Mouse (Mus musculus) common myeloid progenitor, adult 5-6 weeks (primary cell): Measurements from ENCODE around the gene 1700069L16Rik. TPM values are rescaled to one million over a fixed set of nuclear protein-coding genes. Genes with fewer than 3 reads are reported as not detected.

Source experiments
- ATAC-seq: replicated peaks from 2 replicates; pipeline ENCODE4 v1.8.0; 2016; ENCODE audit warnings: low read depth, mild to moderate bottlenecking, moderate TSS enrichment, inconsistent platforms; ENCODE audit not compliant: poor library complexity, severe bottlenecking
- total RNA-seq: library from RNA; stranded (forward); fragments of 200-1000, 187-1606 nt; gene quantifications from 2 replicates; pipeline ENCODE4 v1.2.3, GENCODE M21; 2017

1700069L16Rik gene
- total RNA-seq, 1 experiment from 2014 or later, result not detected

DNA sequence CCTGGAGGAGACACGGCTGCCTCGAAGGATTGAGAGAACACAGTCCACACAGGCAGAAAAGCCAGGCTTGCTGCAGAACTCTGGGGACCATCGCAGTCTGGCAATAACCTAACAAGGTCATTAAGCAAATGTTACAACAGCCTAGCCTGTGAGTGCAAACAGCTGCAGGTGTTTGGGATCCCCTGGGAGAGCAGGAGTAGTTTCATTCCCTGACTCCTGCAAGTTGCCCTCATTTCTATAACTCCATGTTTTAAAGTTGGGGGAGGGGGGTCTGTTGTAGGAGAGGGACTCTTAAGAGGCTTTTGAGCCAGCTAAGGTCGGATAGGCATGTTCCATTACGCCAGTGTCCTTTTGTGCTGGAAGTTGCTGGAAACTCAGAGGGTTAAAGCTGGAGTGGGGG, 30.2 kb downstream of the 1700069L16Rik start:
- no peak for ATAC-seq

DNA sequence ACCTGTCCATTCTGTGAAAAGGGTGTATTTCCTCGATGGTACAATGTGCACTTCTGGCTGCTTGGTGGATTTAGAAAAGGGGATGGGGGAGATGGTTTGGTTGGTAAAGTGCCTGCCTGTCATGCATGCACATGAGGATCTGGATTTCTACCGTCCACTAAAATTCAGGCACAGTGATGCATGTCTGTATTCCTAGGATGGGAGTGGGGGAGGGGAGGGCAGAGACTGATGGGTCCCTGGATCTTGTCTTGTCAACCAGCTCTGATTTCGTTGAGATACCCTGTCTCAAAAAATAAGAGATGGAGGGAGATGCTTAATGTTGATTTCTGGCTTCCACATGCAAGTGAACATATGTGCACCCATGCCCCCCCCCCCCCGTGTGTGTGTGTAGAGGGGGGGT, 30.6 kb downstream of the 1700069L16Rik start:
- ATAC-seq, result no peak

DNA sequence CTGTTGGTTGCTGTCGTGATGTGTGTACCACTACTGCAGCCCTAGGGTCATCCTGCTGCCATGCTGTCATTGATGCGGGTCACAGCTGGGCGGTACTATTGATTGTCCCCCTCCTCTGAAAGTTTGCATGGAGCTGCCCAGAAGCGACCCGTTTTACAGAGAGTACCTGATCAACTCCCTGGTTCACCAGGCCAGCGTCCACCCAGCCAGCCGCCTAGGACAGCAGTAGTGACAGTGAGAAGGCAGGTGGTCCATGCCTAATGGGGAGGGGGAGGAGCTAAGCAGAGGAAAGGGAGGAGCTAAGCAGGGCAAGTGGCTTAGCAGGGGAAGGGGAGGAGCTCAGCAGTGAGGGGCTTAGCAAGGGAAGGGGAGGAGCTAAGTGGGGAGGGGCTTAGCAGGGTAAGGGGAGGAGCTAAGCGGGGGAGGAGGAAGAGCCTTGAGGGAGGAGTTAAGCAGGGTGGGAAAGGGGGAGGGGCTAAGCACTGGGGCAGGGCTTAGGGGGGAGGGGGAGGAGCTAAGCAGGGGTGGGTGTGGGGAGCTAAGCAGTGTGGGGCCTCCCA, 31.3 kb downstream of the 1700069L16Rik start:
- ATAC-seq, result no peak

DNA sequence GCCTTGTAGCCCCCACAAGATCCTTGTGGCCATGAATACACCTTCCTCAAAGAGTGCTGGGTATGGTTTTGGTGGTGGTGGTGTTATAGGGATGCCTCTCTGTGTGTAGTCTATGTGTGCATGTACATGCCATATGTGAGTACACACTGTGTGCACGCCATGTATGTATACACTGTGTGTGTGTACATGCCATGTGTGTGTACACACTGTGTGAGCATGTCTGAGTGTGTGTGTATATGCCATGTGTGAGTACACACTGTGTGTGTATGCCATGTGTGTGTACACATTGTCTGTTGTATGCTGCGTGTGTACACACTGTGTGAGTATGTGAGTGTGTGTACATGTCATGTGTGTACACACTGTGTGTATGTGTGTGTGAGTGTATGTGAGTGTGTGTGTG, 33.7 kb downstream of the 1700069L16Rik start:
- no peak for ATAC-seq

DNA sequence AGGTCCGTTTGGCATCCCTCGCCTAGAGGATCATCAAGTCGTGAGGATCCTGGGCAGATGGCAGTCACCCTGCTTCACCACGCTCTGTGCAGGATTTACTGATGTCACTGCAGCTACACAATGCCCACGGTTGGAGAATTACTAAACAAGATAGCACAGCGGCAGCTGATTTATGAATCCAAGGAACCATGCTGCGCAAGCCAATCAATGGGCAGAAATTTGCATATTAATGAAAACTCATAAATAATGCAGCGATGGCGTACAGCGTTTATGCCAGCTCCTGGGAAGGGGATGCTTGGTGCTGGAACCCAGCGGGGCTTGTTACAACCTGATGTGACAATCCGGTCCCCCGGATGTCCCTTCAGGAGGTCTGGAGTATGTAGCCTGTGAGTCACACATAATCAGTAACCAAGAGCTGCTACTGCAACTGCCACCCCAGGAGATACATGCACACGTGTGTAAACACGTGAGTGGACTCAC, 34.5 kb downstream of the 1700069L16Rik start:
- no peak for ATAC-seq

DNA sequence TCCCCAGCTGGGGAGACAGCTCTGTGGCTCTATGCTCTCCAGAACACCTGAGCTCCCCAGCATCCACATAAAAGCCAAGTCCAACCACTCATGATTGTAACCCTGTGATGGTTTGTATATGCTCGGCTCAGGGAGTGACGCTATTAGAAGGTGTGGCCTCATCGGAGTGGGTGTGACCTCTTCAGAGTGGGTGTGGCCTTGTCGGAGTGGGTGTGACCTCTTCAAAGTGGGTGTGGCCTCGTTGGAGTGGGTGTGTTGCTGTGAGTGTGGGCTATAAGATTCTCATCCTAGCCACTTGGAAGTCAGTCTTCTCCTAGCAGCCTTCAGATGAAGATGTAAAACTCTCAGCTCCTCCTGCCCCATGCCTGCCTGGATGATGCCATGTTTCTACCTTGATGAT, 37.1 kb downstream of the 1700069L16Rik start:
- ATAC-seq, result no peak

DNA sequence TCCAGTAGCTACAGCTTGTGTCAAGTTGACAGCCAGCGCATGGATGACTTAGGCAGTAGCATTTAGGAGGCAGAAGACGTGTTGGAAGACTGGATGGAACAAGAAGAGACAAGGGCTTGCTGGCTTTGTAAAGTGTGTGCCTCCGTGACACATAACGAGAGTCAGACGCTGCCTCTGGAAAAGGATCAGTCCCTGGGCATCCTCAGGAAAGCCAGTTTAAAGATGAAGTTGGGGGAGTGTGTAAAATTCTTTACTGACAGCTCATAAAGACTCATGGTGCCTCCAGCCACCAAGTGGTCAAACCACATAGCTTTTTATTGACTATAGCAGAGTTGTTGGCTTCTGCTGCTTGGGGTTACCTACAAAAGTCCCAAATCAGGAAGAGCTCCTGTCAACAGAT, 39.1 kb downstream of the 1700069L16Rik start:
- ATAC-seq, result no peak

DNA sequence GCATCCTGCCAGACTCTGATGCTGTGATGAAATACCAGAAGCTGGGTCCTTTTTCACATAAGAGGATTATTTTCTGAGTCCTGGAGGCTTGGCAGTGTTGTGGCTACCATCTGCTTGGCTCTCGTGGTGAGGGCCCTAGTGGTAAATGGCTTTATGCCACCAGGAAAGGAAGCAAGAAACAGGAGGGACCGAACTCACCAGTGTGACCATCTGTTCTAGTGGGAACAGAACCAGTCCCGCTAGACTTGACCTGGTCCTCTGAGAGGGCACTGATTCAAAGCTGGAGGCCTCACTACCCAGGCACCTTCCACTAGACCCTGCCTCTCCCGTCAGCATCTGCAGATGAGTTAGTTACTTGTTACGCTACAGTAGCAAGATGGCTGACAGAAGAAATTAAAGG, 41.3 kb downstream of the 1700069L16Rik start:
- ATAC-seq, result no peak

DNA sequence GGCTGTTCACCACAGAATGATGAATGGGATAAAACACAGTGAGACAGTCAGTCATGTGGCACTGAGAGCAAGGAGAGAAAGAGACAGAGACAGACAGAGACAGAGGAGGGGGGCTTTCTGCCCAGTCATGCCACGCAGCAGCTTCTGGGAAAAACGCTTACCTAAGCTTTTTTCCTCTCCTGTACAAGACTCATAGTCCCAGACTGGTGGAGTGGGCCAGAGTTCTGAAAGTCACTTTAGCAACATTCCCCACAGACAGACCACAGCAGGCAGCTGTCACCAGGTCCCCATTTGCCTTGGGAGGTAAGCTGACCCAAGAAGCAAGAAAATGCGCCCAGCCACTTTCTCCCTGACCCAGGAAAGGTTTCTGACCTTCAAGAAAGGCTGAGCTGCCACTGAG, 42.1 kb downstream of the 1700069L16Rik start:
- no peak for ATAC-seq

DNA sequence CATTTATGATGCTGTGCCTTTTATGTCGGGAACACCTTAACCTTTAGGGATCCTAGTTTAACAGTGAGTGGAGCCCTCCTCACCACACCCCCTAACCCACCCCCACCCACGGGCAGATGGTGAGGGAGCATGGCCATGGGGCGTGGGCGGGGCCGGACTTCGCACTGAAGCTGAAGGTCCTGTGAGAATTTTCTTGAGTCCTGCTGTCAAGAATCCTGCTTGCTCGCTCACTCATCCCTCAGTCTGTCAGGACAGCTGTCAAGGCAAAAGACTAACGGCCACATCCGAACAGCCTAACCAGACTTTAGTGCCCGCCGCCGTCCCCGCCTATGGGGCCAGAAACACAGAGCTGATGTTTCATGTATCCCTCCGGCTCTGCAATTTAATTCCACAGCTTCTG, 43.4 kb downstream of the 1700069L16Rik start:
- ATAC-seq, result no peak

DNA sequence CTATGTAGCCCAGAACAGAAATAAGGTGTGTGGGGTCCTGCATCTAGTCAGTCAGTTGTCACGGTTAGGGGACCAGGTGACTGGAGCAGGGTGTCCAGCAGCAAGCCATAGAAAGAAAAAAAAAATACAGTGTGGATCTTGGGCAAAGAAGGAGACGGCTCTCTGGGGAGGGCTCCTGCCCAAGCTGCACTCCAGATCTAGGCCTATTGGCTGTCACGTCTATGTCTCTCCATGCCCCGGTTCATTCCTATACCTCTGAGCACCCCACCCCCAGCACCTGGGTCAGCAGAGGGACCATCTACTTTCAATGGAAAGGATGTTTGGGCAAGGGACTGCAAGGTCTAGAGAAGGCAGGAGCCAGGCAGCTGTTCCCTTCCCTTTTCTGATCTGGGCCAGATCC, 45.1 kb downstream of the 1700069L16Rik start:
- no peak for ATAC-seq

DNA sequence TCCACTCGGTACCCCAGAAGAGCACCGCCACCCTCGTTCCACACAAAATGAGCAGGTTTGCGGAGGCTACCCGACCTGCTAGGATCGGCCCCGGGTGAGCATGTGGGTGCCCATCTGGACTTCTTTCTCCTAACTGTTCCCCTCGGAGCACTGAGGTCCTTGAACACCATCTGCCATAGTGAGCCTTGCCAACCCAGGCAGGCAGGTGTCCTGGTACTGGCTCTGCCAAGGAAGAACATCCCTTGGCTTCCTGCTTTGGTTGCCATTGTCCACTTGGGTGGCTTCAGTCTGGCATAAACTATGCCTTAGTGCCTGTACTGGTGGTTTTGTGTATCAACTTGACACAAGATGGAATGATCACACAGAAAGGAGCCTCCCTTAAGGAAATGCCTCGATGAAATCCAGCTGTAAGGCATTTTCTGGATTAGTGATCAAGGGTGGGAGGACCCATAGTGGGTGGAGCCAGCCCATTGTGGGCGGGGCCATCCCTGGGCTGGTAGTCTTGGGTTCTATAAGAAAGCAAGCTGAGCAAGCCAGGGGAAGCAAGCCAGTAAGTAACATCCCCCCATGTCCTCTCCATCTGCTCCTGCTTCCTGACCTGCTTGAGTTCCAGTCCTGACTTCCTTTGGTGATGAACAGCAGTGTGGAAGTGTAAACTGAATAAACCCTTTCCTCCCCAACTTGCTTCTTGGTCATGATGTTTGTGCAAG, 45.7 kb downstream of the 1700069L16Rik start:
- no peak for ATAC-seq

DNA sequence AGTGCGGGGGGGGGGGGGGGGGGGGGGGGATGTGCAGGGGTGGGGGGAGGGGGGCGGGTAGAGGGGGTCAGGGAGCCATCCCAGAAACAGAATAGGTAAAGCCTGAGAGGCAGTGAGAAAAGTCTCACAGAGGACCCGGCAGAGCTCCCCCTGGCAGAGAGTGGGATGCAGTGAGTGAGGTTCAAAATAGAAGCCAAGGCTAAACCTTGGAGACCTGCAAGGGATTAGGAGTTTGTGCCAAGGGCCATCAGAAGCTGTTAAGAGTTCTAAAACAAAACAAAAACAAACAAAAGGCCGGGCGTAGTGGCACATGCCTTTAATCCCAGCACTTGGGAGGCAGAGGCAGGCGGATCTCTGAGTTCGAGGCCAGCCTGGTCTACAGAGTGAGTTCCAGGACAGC, 47.0 kb downstream of the 1700069L16Rik start:
- no peak for ATAC-seq

DNA sequence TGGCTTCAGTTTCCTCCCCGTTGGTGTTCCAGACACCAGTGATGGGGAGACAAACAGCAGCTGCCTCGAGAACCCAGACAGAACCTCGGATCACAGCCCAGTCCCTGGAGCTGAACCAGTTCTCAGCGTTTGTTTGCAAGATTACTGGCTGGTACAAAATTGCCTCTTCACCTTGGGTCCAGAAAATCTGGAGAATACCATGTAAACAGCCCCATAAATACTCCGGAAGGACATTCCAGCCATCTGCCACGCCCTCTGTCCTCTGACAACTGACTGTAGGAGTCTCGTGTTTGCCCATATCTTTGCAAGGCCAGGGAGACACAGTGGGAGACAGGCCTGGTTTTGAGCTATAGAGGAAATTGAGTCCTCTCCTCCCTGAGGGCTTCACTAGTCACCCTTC, 49.7 kb downstream of the 1700069L16Rik start:
- ATAC-seq, result no peak

DNA sequence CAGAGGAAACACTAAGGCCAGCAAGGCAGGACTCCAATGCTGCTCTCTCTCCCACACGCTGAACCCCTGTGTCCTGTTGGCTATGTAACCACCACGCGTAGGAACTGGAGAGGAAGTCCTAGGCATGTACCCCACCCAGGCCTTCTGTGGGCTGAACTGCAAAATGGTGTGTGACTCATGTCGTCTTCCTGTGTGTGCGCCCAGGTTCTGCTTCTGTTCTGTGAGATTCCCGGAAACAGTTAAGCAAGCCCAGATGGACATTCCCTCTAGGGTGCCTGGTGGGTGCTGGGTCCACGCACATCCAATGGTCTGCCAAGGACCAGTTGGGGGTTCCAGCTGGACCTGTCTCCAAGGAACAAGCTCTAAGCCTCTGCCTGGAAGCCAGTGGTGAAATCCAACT, 52.1 kb downstream of the 1700069L16Rik start:
- peak; percentile 84 for ATAC-seq

DNA sequence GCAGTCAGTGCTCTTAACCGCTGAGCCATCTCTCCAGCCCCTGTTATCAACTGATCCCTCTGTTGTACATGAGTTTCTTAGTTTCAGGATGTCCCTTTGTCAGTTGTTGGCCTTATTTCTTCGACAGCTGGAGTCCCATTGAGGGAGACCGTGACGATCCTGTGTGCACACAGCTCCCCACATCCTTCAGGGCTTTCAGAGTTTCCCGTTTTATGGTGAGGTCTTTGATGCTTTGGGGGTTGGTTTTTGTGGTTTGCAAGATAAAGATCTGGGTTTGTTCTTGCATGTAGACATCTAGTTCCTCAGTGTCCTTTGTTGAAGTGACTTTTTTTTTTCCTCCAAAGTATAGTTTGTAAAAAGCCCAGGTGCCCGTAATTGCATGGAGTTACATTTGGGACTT, 54.0 kb downstream of the 1700069L16Rik start:
- ATAC-seq, result peak; percentile 88

DNA sequence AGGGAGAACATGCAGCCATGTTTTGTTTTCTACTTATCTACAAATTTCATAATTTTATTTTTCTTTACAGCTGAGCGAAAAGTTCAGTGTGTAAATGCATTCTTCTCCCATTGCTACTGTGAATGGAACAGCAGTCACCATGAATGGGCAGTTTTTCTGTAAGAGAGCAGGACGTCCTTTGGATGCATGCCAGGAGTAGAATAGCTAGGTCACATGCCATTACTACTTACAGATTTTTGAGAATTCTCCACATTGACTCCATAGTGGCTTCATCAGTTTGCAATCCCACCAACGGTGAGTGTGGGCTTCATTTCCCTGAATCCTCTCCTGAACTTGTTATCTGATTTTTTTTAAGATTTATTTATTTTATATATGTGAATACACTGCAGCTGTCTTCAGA, 54.5 kb downstream of the 1700069L16Rik start:
- peak; percentile 17; the same call in 1 of the 2 replicates for ATAC-seq

DNA sequence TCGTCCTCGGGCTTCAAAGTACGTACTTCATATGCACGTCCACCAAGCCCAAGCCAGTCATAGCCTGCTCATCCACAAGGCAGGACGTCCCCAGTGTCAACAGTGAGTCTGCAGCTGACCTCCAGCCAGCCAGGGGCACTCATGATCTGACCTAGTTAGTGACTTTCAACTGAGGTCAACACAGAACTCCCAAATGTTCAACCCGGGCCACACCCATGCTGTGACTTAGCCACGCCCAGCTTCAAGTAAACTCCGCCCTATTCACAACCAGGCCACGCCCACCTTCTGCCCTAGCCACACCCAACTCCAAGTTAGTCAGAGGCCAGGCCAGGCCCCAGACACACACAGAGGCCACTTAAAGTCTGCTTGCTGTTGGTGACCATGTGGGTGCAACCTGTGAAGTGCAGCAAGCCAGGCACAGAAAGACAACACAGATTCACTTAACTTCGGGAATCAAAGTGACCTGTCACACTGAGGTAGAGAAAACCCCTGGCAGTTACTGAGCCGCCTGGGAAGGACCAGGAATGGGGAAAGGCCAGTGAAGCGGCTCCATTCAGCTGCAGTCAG, 59.9 kb downstream of the 1700069L16Rik start:
- 0 out of 2 replicates have a peak, but pooled peaks have one; percentile 29 for ATAC-seq

DNA sequence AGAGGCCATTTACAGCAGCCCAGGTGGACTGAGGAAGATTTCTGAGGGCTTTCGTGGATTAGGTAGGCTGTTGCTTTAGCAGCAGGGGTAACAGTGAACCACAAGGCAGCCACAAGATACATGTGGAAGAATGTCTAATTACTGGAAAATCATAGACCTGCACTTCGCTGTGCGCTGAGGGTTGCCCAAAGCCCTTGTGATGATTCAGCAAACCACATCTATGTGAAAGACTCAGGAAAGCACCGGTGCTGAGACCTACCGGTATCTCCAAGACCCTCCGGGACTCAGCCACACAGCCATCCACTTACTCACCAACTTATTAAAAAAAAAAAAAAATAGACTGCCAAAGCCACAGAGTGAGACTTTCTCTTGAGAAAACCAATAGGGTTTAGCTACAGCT, 60.4 kb downstream of the 1700069L16Rik start:
- ATAC-seq, result peak; percentile 62

DNA sequence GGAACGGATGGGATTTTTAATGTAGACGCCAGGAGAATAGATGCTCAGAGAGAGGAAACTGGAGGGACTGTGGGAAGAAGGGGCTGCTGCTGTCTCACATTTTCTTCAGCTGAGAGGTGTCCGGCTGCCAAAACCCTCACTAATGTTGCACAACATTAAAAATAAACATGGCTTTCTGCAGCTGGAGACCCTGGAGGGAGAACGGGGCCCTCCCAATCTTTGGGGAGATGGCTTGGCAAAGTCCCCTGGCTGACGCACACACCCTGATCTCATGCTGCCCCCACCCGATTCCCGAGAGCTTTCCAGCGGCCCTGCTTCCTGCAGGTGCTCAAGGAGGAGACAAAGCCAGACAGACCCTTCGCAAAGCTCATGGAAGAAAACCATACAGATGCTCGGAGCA, 63.7 kb downstream of the 1700069L16Rik start:
- no peak for ATAC-seq

DNA sequence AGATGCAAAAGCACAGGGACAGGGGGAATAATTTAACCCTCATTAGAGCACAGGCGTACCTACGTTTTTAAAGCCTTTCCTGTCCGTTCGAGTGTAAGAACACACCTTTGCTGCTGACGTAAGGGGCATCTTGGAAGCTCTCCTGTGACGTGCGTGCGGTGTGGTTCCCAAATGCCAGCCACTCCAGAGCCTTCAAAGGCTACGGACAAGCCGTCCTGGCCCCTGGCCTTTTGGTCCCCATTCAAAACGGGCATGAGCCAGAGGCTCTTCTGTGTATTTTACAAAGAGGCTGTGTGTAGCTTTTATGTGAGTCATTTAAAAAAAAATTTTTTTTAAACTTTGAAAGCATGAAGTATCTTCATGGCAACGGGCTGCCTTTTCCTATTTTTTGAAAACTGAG, 69.8 kb downstream of the 1700069L16Rik start:
- ATAC-seq, result no peak

DNA sequence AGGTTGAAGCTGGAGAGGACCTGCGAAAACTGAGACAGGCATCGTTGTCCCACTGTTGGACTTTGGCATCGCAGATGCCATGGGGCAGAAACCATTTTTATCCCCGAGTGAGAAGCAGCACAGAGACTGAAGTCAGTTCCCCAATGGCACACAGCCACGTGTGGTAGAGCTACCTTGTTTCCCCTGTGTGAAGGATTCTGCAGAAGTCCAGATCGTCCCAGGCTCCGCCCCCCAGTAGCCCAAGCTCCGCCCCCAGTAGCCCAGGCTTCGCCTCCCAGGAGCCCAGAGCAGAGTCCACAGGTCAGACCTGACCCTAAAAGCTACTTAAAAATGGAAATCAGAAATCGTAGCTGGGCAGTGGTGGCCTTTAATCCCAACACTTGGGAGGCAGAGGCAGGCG, 70.4 kb downstream of the 1700069L16Rik start:
- no peak for ATAC-seq
